17 mouse cellular contexts compared by ENCODE assay signal in genomic region chr9:33611511-33611910, GRCm38 (mm10).
DNase-seq lines count a peak whose midpoint lies in the region; ATAC-seq and TF ChIP-seq lines count a peak whose summit lies in the region.
"Had no signal": no experiment of that assay in that cellular context is flagged by ENCODE, and none has a peak within 500 bp of the region (broad histone marks: within the 10 kb centered on the region; RNA-seq: fewer than 3 reads in every experiment).

No protein-coding gene starts in this region.

- H3K27me3 ChIP-seq in forebrain, postnatal 0 days (ENCODE audit: insufficient read depth, low read length), result no peaks in the 10 kb centered on the region
- H3K27me3 ChIP-seq in forebrain, embryonic 15.5 days, result no peaks in the 10 kb centered on the region
- H3K27me3 ChIP-seq: embryonic facial prominence, embryonic 12.5 days; forebrain, embryonic 12.5 days had no signal

- peak; percentile 43 for DNase-seq in forebrain, postnatal 0 days
- peak; percentile 27 for DNase-seq in right cerebral cortex, postnatal 4 days
- DNase-seq in right cerebral cortex, postnatal 36 days (ENCODE audit: low spot score in 2 of 2), result no peak
- DNase-seq in layer of hippocampus, postnatal 14 days (ENCODE audit: low spot score in 2 of 2), result no peak
- DNase-seq: adrenal gland, adult 2 months; adrenal gland, postnatal 10 days; adrenal gland, postnatal 25 days; cerebellum, adult 11-12 months; cerebellum, adult 2 months; cerebellum, adult 9-10 months; cerebellum, postnatal 10 days; cerebellum, postnatal 25 days had no signal

- no peak for ATAC-seq in forebrain, postnatal 0 days
- ATAC-seq in forebrain, embryonic 15.5 days (replicated peaks), result no peak
- ATAC-seq: forebrain, embryonic 16.5 days had no signal

- no peak overlapping the region for H3K4me3 ChIP-seq in forebrain, postnatal 0 days (ENCODE audit: low read depth, low read length)
- H3K4me3 ChIP-seq in forebrain, embryonic 15.5 days, result no peak overlapping the region
- H3K4me3 ChIP-seq: embryonic facial prominence, embryonic 10.5 days; embryonic facial prominence, embryonic 12.5 days; forebrain, embryonic 12.5 days had no signal

- H3K4me2 ChIP-seq in forebrain, postnatal 0 days (ENCODE audit: low read depth), result no peak overlapping the region
- H3K4me2 ChIP-seq in forebrain, embryonic 15.5 days (replicated peaks), result no peak overlapping the region
- H3K4me2 ChIP-seq: embryonic facial prominence, embryonic 12.5 days; forebrain, embryonic 12.5 days had no signal

- 31% methylated on average over 1 of the region's 1 CpGs for WGBS in forebrain, postnatal 0 days
- WGBS in forebrain, embryonic 15.5 days, result 53% methylated on average over 1 of the region's 1 CpGs

- H3K9me3 ChIP-seq in forebrain, postnatal 0 days (ENCODE audit: low read length), result no peaks in the 10 kb centered on the region
- no peaks in the 10 kb centered on the region for H3K9me3 ChIP-seq in forebrain, embryonic 15.5 days
- H3K9me3 ChIP-seq: embryonic facial prominence, embryonic 10.5 days; embryonic facial prominence, embryonic 12.5 days; forebrain, embryonic 12.5 days had no signal

- TF ChIP-seq CTCF in forebrain, postnatal 0 days (IDR thresholded peaks at IDR 0.05; ENCODE audit: low read depth), result no peak

- H3K27ac ChIP-seq in forebrain, postnatal 0 days (ENCODE audit: low read depth, low read length), result no peak overlapping the region
- no peak overlapping the region for H3K27ac ChIP-seq in forebrain, embryonic 15.5 days (replicated peaks)
- H3K27ac ChIP-seq: embryonic facial prominence, embryonic 10.5 days; embryonic facial prominence, embryonic 12.5 days; forebrain, embryonic 12.5 days had no signal

- no peaks in the 10 kb centered on the region for H3K4me1 ChIP-seq in forebrain, postnatal 0 days (ENCODE audit: insufficient read depth)
- H3K4me1 ChIP-seq in forebrain, embryonic 15.5 days, result 0 out of 2 replicates have a peak, but pooled peaks cover 6% of the 10 kb centered on the region
- H3K4me1 ChIP-seq: embryonic facial prominence, embryonic 10.5 days; embryonic facial prominence, embryonic 12.5 days; forebrain, embryonic 12.5 days had no signal

- H3K9ac ChIP-seq in forebrain, postnatal 0 days, result no peak overlapping the region
- no peak overlapping the region for H3K9ac ChIP-seq in forebrain, embryonic 15.5 days (replicated peaks)
- H3K9ac ChIP-seq: embryonic facial prominence, embryonic 12.5 days; forebrain, embryonic 12.5 days had no signal

- H3K36me3 ChIP-seq in forebrain, postnatal 0 days (ENCODE audit: insufficient read depth), result no peaks in the 10 kb centered on the region
- no peaks in the 10 kb centered on the region for H3K36me3 ChIP-seq in forebrain, embryonic 15.5 days
- H3K36me3 ChIP-seq: embryonic facial prominence, embryonic 10.5 days; embryonic facial prominence, embryonic 12.5 days; forebrain, embryonic 12.5 days had no signal

Comparison
In these comparisons a context has a peak if more than half of its experiments do, and no peak if none do; other contexts are left out.
1. DNase-seq: peak in forebrain, postnatal 0 days (single experiment) and right cerebral cortex, postnatal 4 days (single experiment); none in right cerebral cortex, postnatal 36 days (0 of 2) and layer of hippocampus, postnatal 14 days (0 of 2).